In genomic region chr3:140340631-140341030, GRCm38 (mm10) we compare ENCODE assay signal across 22 mouse cellular contexts.
DNase-seq lines count a peak whose midpoint lies in the region; ATAC-seq and TF ChIP-seq lines count a peak whose summit lies in the region.
"Had no signal": no experiment of that assay in that cellular context is flagged by ENCODE, and none has a peak within 500 bp of the region (broad histone marks: within the 10 kb centered on the region; RNA-seq: fewer than 3 reads in every experiment).

No protein-coding gene starts in this region.

- no peaks in the 10 kb centered on the region for H3K27me3 ChIP-seq in hindbrain, embryonic 12.5 days
- H3K27me3 ChIP-seq in hindbrain, embryonic 15.5 days: no peaks in the 10 kb centered on the region
- no peaks in the 10 kb centered on the region for H3K27me3 ChIP-seq in midbrain, postnatal 0 days (ENCODE audit: insufficient read depth, low read length)
- H3K27me3 ChIP-seq: kidney, embryonic 15.5 days; megakaryocyte, embryonic 14.5 days; neural tube, embryonic 12.5 days had no signal

- ATAC-seq in hindbrain, embryonic 12.5 days (ENCODE audit: low FRiP score): peak; percentile 71
- ATAC-seq in hindbrain, embryonic 15.5 days (ENCODE audit: low FRiP score, low read depth): peak; percentile 42; the same call in 1 of the 2 replicates
- peak; percentile 49; the same call in 1 of the 2 replicates for ATAC-seq in midbrain, postnatal 0 days (ENCODE audit: low FRiP score)
- ATAC-seq: intestine, embryonic 16.5 days had no signal

- no peak overlapping the region for H3K4me3 ChIP-seq in hindbrain, embryonic 12.5 days
- H3K4me3 ChIP-seq in hindbrain, embryonic 15.5 days: no peak overlapping the region
- H3K4me3 ChIP-seq in midbrain, postnatal 0 days (ENCODE audit: low read depth, low read length): no peak overlapping the region
- H3K4me3 ChIP-seq: heart, embryonic 10.5 days; kidney, embryonic 15.5 days; megakaryocyte, embryonic 14.5 days; neural tube, embryonic 12.5 days had no signal

- no peaks in the 10 kb centered on the region for H3K9me3 ChIP-seq in hindbrain, embryonic 12.5 days (replicated peaks)
- no peaks in the 10 kb centered on the region for H3K9me3 ChIP-seq in hindbrain, embryonic 15.5 days
- no peaks in the 10 kb centered on the region for H3K9me3 ChIP-seq in midbrain, postnatal 0 days (ENCODE audit: low read length)
- H3K9me3 ChIP-seq: heart, embryonic 10.5 days; kidney, embryonic 15.5 days; megakaryocyte, embryonic 14.5 days; neural tube, embryonic 12.5 days had no signal

- H3K4me1 ChIP-seq in hindbrain, embryonic 12.5 days: peaks cover 2% of the 10 kb centered on the region; the same call in 1 of the 2 replicates
- peaks cover 3% of the 10 kb centered on the region; the same call in 1 of the 2 replicates for H3K4me1 ChIP-seq in hindbrain, embryonic 15.5 days (replicated peaks)
- no peaks in the 10 kb centered on the region for H3K4me1 ChIP-seq in midbrain, postnatal 0 days (ENCODE audit: insufficient read depth, low read length)
- H3K4me1 ChIP-seq: heart, embryonic 10.5 days; kidney, embryonic 15.5 days; megakaryocyte, embryonic 14.5 days; neural tube, embryonic 12.5 days had no signal

- intact Hi-C loops in left cerebral cortex, postnatal 4 days (cut with DNase I): no loop called here
- intact Hi-C loops in left cerebral cortex, postnatal 36 days (cut with DNase I): no loop called here
- intact Hi-C loops in heart, postnatal 36 days (cut with DNase I): no loop called here

- no peak overlapping the region for H3K27ac ChIP-seq in hindbrain, embryonic 12.5 days
- no peak overlapping the region for H3K27ac ChIP-seq in hindbrain, embryonic 15.5 days (replicated peaks)
- no peak overlapping the region for H3K27ac ChIP-seq in midbrain, postnatal 0 days (ENCODE audit: low read depth, low read length)
- H3K27ac ChIP-seq: heart, embryonic 10.5 days; kidney, embryonic 15.5 days; liver, embryonic 14.5 days; neural tube, embryonic 12.5 days; stomach, postnatal 0 days had no signal

- WGBS in hindbrain, embryonic 12.5 days: 48% methylated on average over 6 of the region's 6 CpGs
- 28% methylated on average over 6 of the region's 6 CpGs for WGBS in hindbrain, embryonic 15.5 days
- WGBS in midbrain, postnatal 0 days: 41% methylated on average over 6 of the region's 6 CpGs

- no peak overlapping the region for H3K4me2 ChIP-seq in hindbrain, embryonic 12.5 days (replicated peaks)
- H3K4me2 ChIP-seq in hindbrain, embryonic 15.5 days: no peak overlapping the region
- H3K4me2 ChIP-seq in midbrain, postnatal 0 days (ENCODE audit: low read depth, low read length, poor library complexity, severe bottlenecking): no peak overlapping the region
- H3K4me2 ChIP-seq: kidney, embryonic 15.5 days; lung, embryonic 14.5 days; neural tube, embryonic 12.5 days had no signal

- no peaks in the 10 kb centered on the region for H3K36me3 ChIP-seq in hindbrain, embryonic 12.5 days
- H3K36me3 ChIP-seq in hindbrain, embryonic 15.5 days: no peaks in the 10 kb centered on the region
- no peaks in the 10 kb centered on the region for H3K36me3 ChIP-seq in midbrain, postnatal 0 days (ENCODE audit: insufficient read depth, low read length)
- H3K36me3 ChIP-seq: heart, embryonic 10.5 days; kidney, embryonic 15.5 days; neural tube, embryonic 12.5 days had no signal

- peak; percentile 4 for DNase-seq in left cerebral cortex, postnatal 4 days
- DNase-seq in left cerebral cortex, postnatal 36 days (ENCODE audit: low spot score in 2 of 2): no peak
- peak; percentile 43 for DNase-seq in midbrain, postnatal 0 days (ENCODE audit: low spot score)
- no peak for DNase-seq in heart, postnatal 36 days
- no peak for DNase-seq in kidney, postnatal 10 days
- DNase-seq: adrenal gland, adult 2 months; cerebellum, adult 8-10 months; gastrocnemius, postnatal 10 days; kidney, postnatal 4 days; lung, embryonic 14.5 days; lung, postnatal 36 days; thymus, adult 2 months; thymus, postnatal 4 days had no signal

- no peak for TF ChIP-seq CTCF in midbrain, postnatal 0 days (IDR thresholded peaks at IDR 0.05)

- H3K9ac ChIP-seq in hindbrain, embryonic 12.5 days: no peak overlapping the region
- H3K9ac ChIP-seq in hindbrain, embryonic 15.5 days: no peak overlapping the region
- no peak overlapping the region for H3K9ac ChIP-seq in midbrain, postnatal 0 days (replicated peaks; ENCODE audit: low read length, poor library complexity, severe bottlenecking)
- H3K9ac ChIP-seq: kidney, embryonic 15.5 days; liver, embryonic 14.5 days; lung, embryonic 14.5 days; neural tube, embryonic 12.5 days had no signal

Comparison
In these comparisons a context has a peak if more than half of its experiments do, and no peak if none do; other contexts are left out.
1. DNase-seq: peak in left cerebral cortex, postnatal 4 days (single experiment) and midbrain, postnatal 0 days (single experiment); none in left cerebral cortex, postnatal 36 days (0 of 2), heart, postnatal 36 days (0 of 2) and kidney, postnatal 10 days (single experiment).
2. Peak in every context shown above with its lines, with median percentiles within 50 percentile points of each other: ATAC-seq.